Mouse (Mus musculus) myocyte (in vitro differentiated cells): ENCODE data around the gene Tmem117.

Source experiments
- POLR2A ChIP-seq: IDR thresholded peaks from one replicate; pipeline ENCODE4 v1.6.1; 2011; ENCODE audit warnings: low read depth, mild to moderate bottlenecking, control low read depth, moderate library complexity; ENCODE audit not compliant: insufficient read length
- REST ChIP-seq: IDR thresholded peaks from one replicate; pipeline ENCODE4 v1.6.1; 2011; ENCODE audit warnings: mild to moderate bottlenecking, control low read depth, moderate library complexity; ENCODE audit not compliant: insufficient read depth, insufficient read length

GRCm38 (mm10) chr15:95085962-95086361 is 456.9 kb downstream of the Tmem117 start:
- TF ChIP-seq REST (no peak), POLR2A (no peak)
